Mouse (Mus musculus) erythroblast, embryonic 14.5 days (primary cell): ENCODE results near the gene C1qtnf2.

Experiments used
- GATA1 ChIP-seq: IDR thresholded peaks from 2 replicates; pipeline ENCODE4 v1.6.1; 2012; ENCODE audit warnings: low read length, inconsistent platforms, mixed read lengths
- TAL1 ChIP-seq: IDR thresholded peaks from 3 replicates; pipeline ENCODE4 v1.6.1; 2012; ENCODE audit warnings: low read length, inconsistent platforms, mixed read lengths

DNA sequence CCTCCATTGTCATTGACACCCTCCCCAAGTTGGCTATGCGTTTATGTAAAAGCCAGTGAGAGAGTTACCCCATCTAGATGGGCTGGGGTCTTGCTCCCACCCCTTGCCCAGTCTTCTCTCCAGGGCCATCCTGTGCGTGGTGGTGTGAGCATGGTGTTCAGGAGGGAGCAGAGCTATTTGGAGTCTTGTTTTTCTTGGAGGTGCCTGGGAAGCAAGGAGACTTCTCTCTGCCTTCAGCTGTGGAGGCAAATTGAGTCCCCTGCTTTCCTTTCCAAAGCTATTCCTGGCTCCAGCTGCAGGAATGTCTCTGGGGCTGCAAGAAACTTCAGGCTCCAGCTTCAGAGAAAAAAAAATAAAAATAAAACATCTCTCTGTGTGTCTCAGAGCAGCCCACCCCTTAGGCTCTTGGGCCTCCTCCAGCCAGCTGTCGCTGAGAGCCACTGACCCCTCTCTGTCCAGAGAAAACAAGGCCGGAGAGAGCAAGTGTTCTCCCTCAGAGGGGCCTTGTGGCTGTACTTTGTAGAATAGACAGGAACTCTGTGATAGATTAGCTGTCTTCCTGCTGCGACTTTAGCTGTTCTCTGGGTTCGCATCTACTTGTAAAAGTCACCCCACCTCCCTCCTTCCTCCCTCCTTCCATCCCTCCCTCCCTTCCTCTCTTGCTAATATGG is 9.2 kb downstream of the C1qtnf2 start:
- no peak for TF ChIP-seq TAL1
- TF ChIP-seq GATA1 = no peak
